Mouse (Mus musculus): ENCODE measurements around the gene Sdhb. TPM values are rescaled to one million over a fixed set of nuclear protein-coding genes. Genes with fewer than 3 reads are reported as not detected.

The Sdhb gene
- polyA plus RNA-seq, 1 experiment from 2014 or later = 480 TPM

- Histone ChIP-seq H3K4me3 (no peak overlapping the region), H3K27ac (replicated peaks) (0 out of 2 replicates have a peak overlapping the region, but pooled peaks have one; percentile 10), H3K27me3 (no peaks in the 10 kb centered on the region), H3K36me3 (peaks cover 24% of the 10 kb centered on the region; the same call in 1 of the 2 replicates), H3K9me3 (no peaks in the 10 kb centered on the region), H3K9ac (no peak overlapping the region), H3K4me1 (replicated peaks) (peaks cover 39% of the 10 kb centered on the region), H3K4me2 (no peak overlapping the region)
- ATAC-seq (ENCODE audit: low FRiP score, low read depth) = no peak
- WGBS = 84% methylated on average over 9 of the region's 9 CpGs
Observed at GRCm38 (mm10) chr4:140963941-140964597, 3.1 kb downstream of the Sdhb start.

DNA sequence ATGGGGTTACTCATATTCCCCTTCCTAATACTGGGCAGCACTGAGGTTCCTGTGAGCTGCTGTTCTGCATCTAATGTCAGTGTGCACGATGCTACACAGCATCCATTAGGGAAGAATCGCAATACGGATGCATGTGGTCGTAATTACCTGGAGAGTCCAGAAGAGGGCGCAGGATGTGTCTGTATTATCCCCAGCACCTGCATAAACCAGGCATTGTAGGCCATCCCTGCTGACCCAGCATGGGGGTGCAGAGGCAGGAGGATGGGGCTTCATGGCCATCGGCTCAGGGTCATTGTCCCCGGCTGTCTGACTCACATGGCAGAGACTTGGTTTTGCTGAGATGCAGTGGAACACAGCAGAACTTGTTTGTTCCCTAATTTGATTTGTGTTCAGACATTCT is 3.6 kb downstream of the Sdhb start:
- H3K27ac ChIP-seq (replicated peaks) = 0 out of 2 replicates have a peak overlapping the region, but pooled peaks have one; percentile 10
- no peak overlapping the region for H3K9ac ChIP-seq
- H3K27me3 ChIP-seq = no peaks in the 10 kb centered on the region
- no peak overlapping the region for H3K4me3 ChIP-seq
- ATAC-seq (ENCODE audit: low FRiP score, low read depth) = no peak
- H3K36me3 ChIP-seq = peaks cover 28% of the 10 kb centered on the region
- peaks cover 39% of the 10 kb centered on the region for H3K4me1 ChIP-seq (replicated peaks)
- 9% methylated on average over 7 of the region's 7 CpGs for WGBS
- H3K9me3 ChIP-seq = no peaks in the 10 kb centered on the region
- no peak overlapping the region for H3K4me2 ChIP-seq

GRCm38 (mm10) chr4:140967386-140968159 is 6.6 kb downstream of the Sdhb start:
- Histone ChIP-seq H3K4me1 (replicated peaks) (peaks cover 21% of the 10 kb centered on the region), H3K27me3 (no peaks in the 10 kb centered on the region), H3K4me3 (no peak overlapping the region), H3K4me2 (no peak overlapping the region), H3K9ac (no peak overlapping the region), H3K36me3 (peaks cover 56% of the 10 kb centered on the region), H3K27ac (replicated peaks) (no peak overlapping the region), H3K9me3 (no peaks in the 10 kb centered on the region)
- WGBS = 93% methylated on average over 11 of the region's 11 CpGs
- no peak for ATAC-seq (ENCODE audit: low FRiP score, low read depth)

GRCm38 (mm10) chr4:140971691-140972090 is 10.7 kb downstream of the Sdhb start:
- no peaks in the 10 kb centered on the region for H3K9me3 ChIP-seq
- H3K27ac ChIP-seq (replicated peaks) = no peak overlapping the region
- no peak overlapping the region for H3K4me2 ChIP-seq
- no peaks in the 10 kb centered on the region for H3K27me3 ChIP-seq
- peaks cover 80% of the 10 kb centered on the region for H3K36me3 ChIP-seq
- ATAC-seq (ENCODE audit: low FRiP score, low read depth) = no peak
- H3K9ac ChIP-seq = no peak overlapping the region
- H3K4me3 ChIP-seq = no peak overlapping the region
- H3K4me1 ChIP-seq (replicated peaks) = no peaks in the 10 kb centered on the region
- 88% methylated on average over 13 of the region's 13 CpGs for WGBS

DNA sequence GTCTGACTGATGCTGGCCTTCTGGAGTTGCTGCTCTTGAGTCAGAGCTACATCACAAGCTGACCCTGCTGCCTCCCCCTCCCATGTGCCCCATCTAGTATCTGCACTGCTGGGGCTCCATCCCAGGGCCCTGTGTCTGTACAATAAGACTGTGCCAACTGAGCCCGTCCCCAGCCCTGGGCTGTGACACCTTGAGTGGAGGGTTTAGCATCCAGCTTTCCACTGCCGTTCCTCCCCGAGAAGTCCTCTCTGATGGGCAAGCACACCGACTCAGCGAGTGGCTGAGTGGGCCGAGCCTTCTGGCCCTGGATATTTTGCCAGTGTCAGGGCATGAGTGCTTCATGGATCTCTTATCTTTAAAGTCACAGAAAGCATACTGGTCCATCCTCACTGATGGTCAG is 13.4 kb downstream of the Sdhb start:
- 97% methylated on average over 6 of the region's 6 CpGs for WGBS
- Histone ChIP-seq H3K4me3 (no peak overlapping the region), H3K9me3 (no peaks in the 10 kb centered on the region), H3K27me3 (no peaks in the 10 kb centered on the region), H3K9ac (no peak overlapping the region), H3K36me3 (peaks cover 74% of the 10 kb centered on the region), H3K4me1 (replicated peaks) (no peaks in the 10 kb centered on the region), H3K27ac (replicated peaks) (no peak overlapping the region), H3K4me2 (no peak overlapping the region)
- no peak for ATAC-seq (ENCODE audit: low FRiP score, low read depth)

DNA sequence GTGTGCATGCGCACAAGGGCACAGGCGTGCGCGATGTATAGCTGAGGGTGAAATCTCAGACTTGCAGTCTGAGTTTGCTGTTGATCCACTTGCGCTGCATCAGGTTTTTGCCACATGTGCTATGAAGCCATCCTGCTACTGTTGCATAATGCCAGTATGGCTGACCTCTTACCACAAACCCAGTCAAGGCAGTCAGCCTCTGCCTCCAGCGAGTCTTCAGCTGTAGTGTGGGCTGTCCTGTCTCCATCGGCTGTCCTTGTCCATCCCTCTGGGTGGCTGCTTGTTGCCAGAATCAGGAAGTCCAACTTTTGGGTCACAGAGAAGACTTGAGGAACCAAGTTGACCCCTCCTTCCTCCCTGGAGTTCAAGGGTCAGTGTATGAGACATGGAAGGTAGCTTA is 14.4 kb downstream of the Sdhb start:
- H3K9ac ChIP-seq = no peak overlapping the region
- no peaks in the 10 kb centered on the region for H3K27me3 ChIP-seq
- H3K4me2 ChIP-seq = no peak overlapping the region
- ATAC-seq (ENCODE audit: low FRiP score, low read depth) = no peak
- no peak overlapping the region for H3K27ac ChIP-seq (replicated peaks)
- peaks cover 71% of the 10 kb centered on the region for H3K36me3 ChIP-seq
- no peak overlapping the region for H3K4me3 ChIP-seq
- no peaks in the 10 kb centered on the region for H3K4me1 ChIP-seq (replicated peaks)
- H3K9me3 ChIP-seq = no peaks in the 10 kb centered on the region
- WGBS = 96% methylated on average over 7 of the region's 7 CpGs

- no peak overlapping the region for H3K4me3 ChIP-seq
- peaks cover 54% of the 10 kb centered on the region for H3K36me3 ChIP-seq
- no peak overlapping the region for H3K27ac ChIP-seq (replicated peaks)
- H3K9ac ChIP-seq = no peak overlapping the region
- H3K4me1 ChIP-seq (replicated peaks) = no peaks in the 10 kb centered on the region
- no peak overlapping the region for H3K4me2 ChIP-seq
- H3K9me3 ChIP-seq = no peaks in the 10 kb centered on the region
- 92% methylated on average over 10 of the region's 10 CpGs for WGBS
- H3K27me3 ChIP-seq = no peaks in the 10 kb centered on the region
- no peak for ATAC-seq (ENCODE audit: low FRiP score, low read depth)
Observed at GRCm38 (mm10) chr4:140977278-140977677, 16.3 kb downstream of the Sdhb start.

GRCm38 (mm10) chr4:140977886-140978692 is 17.1 kb downstream of the Sdhb start:
- H3K4me1 ChIP-seq (replicated peaks) = no peaks in the 10 kb centered on the region
- H3K9ac ChIP-seq = no peak overlapping the region
- no peaks in the 10 kb centered on the region for H3K27me3 ChIP-seq
- peaks cover 45% of the 10 kb centered on the region for H3K36me3 ChIP-seq
- H3K4me2 ChIP-seq = no peak overlapping the region
- WGBS = 95% methylated on average over 14 of the region's 14 CpGs
- no peak overlapping the region for H3K4me3 ChIP-seq
- H3K27ac ChIP-seq (replicated peaks) = no peak overlapping the region
- ATAC-seq (ENCODE audit: low FRiP score, low read depth) = no peak
- no peaks in the 10 kb centered on the region for H3K9me3 ChIP-seq

- Histone ChIP-seq H3K9ac (no peak overlapping the region), H3K4me2 (no peak overlapping the region), H3K27ac (replicated peaks) (no peak overlapping the region), H3K27me3 (no peaks in the 10 kb centered on the region), H3K4me3 (no peak overlapping the region), H3K4me1 (replicated peaks) (peaks cover 13% of the 10 kb centered on the region), H3K36me3 (peaks cover 23% of the 10 kb centered on the region), H3K9me3 (no peaks in the 10 kb centered on the region)
- no peak for ATAC-seq (ENCODE audit: low FRiP score, low read depth)
- 92% methylated on average over 2 of the region's 2 CpGs for WGBS
Observed at GRCm38 (mm10) chr4:140981605-140982004, 20.6 kb downstream of the Sdhb start.

DNA sequence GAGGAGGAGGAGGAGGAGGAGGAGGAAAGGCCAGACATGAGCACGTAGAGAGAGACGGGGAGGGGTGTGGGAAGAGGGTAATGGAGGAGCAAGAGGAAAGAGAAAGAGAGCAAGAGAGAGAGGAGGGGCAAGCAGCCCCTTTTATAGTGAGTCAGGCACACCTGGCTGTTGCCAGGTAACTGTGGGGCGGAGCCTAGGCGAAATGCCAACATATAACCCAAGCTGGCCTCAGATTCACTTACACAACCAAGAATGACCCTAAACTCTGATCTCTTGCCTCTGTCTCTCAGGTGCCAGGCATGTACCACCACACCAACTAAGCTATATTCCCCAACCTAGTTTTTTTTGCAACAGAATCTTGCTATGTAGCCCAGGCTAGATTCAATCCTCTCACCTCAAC is 21.8 kb downstream of the Sdhb start:
- H3K9me3 ChIP-seq = no peaks in the 10 kb centered on the region
- H3K27ac ChIP-seq (replicated peaks) = no peak overlapping the region
- peaks cover 18% of the 10 kb centered on the region for H3K4me1 ChIP-seq (replicated peaks)
- H3K4me3 ChIP-seq = no peak overlapping the region
- ATAC-seq (ENCODE audit: low FRiP score, low read depth) = no peak
- no peak overlapping the region for H3K9ac ChIP-seq
- H3K27me3 ChIP-seq = no peaks in the 10 kb centered on the region
- peaks cover 16% of the 10 kb centered on the region for H3K36me3 ChIP-seq
- WGBS = 68% methylated on average over 4 of the region's 4 CpGs
- no peak overlapping the region for H3K4me2 ChIP-seq

DNA sequence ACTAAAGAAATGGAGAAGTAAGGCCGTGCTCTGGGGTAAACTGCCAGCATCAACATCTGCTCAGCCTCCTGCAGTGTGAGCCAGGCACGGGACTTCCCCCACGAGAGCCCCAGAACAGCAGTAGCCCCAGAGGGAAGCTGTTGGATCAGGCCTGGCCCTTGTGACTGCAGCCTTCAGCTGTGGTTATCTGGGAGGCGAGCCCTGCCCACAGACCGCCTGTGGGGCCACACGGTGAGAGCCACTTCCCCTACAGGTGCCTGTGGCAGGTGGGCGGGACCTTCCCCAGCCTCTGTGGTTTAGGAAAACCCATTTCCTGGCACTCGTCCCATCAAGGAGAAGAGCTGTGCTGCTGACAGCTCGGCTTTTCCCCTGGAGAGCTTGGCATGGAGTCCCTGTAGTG is 22.4 kb downstream of the Sdhb start:
- no peak overlapping the region for H3K4me3 ChIP-seq
- H3K9me3 ChIP-seq = no peaks in the 10 kb centered on the region
- peaks cover 24% of the 10 kb centered on the region for H3K4me1 ChIP-seq (replicated peaks)
- no peak for ATAC-seq (ENCODE audit: low FRiP score, low read depth)
- WGBS = 21% methylated on average over 9 of the region's 9 CpGs
- H3K36me3 ChIP-seq = peaks cover 14% of the 10 kb centered on the region
- no peak overlapping the region for H3K4me2 ChIP-seq
- H3K27me3 ChIP-seq = no peaks in the 10 kb centered on the region
- H3K9ac ChIP-seq = no peak overlapping the region
- peak overlapping the region; percentile 58 for H3K27ac ChIP-seq (replicated peaks)

DNA sequence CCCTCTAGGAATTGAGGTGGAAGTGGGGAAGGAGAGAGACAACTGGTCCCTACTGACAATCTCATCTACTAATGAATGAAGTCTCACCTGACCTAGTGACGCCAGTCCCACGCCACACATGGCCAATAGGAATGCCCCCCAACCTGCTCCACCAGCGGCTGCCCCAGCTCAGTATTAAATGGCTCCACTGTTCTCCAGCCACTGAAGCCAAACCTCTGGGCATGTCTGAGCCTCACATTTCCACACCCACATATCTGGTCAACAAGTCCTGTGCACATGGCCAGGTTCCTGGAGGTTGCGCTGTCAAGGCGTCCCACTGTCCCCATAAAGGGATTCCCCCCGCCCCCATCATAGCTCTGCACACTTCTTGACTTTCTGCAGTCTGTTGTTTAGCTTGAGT is 23.5 kb downstream of the Sdhb start:
- Histone ChIP-seq H3K27ac (replicated peaks) (no peak overlapping the region), H3K4me3 (no peak overlapping the region), H3K9ac (no peak overlapping the region), H3K4me1 (replicated peaks) (peaks cover 35% of the 10 kb centered on the region), H3K4me2 (no peak overlapping the region), H3K9me3 (no peaks in the 10 kb centered on the region), H3K36me3 (peaks cover 5% of the 10 kb centered on the region), H3K27me3 (no peaks in the 10 kb centered on the region)
- WGBS = 90% methylated on average over 6 of the region's 6 CpGs
- ATAC-seq (ENCODE audit: low FRiP score, low read depth) = no peak
